Mouse (Mus musculus) liver, embryonic 15.5 days (tissue): ENCODE data around the gene Trhde. TPM values are rescaled to one million over a fixed set of nuclear protein-coding genes. Genes with fewer than 3 reads are reported as not detected.

Experiments
- ATAC-seq: fragments of 200-750 bp; cut with Nextera tagmentation; 2 replicates; pipeline ENCODE4 v1.8.0; 2017; ENCODE audit warnings: moderate number of reproducible peaks, mild to moderate bottlenecking, moderate library complexity; ENCODE audit not compliant: insufficient read depth
- H3K27ac ChIP-seq: fragments of 300-500 bp; sonication (generic); replicated peaks from 2 replicates; pipeline ENCODE4 v1.5.1; 2015; ENCODE audit warnings: mild to moderate bottlenecking, inconsistent platforms
- H3K27me3 ChIP-seq: fragments of 300-500 bp; sonication (generic); 2 replicates; pipeline ENCODE4 v1.6.1; 2015; ENCODE audit warnings: mild to moderate bottlenecking, inconsistent platforms
- H3K36me3 ChIP-seq: fragments of 300-500 bp; sonication (generic); replicated peaks from 2 replicates; pipeline ENCODE4 v1.6.1; 2015; ENCODE audit warnings: moderate library complexity, mild to moderate bottlenecking, inconsistent platforms
- H3K4me1 ChIP-seq: fragments of 300-500 bp; sonication (generic); replicated peaks from 2 replicates; pipeline ENCODE4 v1.6.1; 2015; ENCODE audit warnings: inconsistent platforms
- H3K4me2 ChIP-seq: fragments of 300-500 bp; sonication (generic); 2 replicates; pipeline ENCODE4 v1.6.1; 2015; ENCODE audit warnings: moderate library complexity, mild to moderate bottlenecking, inconsistent platforms
- H3K4me3 ChIP-seq: fragments of 300-500 bp; sonication (generic); replicated peaks from 2 replicates; pipeline ENCODE4 v1.5.1; 2015; ENCODE audit warnings: mild to moderate bottlenecking, inconsistent platforms
- H3K9ac ChIP-seq: fragments of 300-500 bp; sonication (generic); 2 replicates; pipeline ENCODE4 v1.6.1; 2015; ENCODE audit warnings: moderate library complexity, mild to moderate bottlenecking, inconsistent platforms
- H3K9me3 ChIP-seq: fragments of 300-500 bp; sonication (generic); replicated peaks from 2 replicates; pipeline ENCODE4 v1.6.1; 2016; ENCODE audit warnings: inconsistent platforms
- WGBS: fragments of 180-500 bp; shearing (Covaris S2); methylation state at CpG from one replicate; pipeline ENCODE4 v1.1.7; 2015; ENCODE audit warnings: mixed read lengths; ENCODE audit not compliant: insufficient replicate concordance; 5-methylcytosine and 5-hydroxymethylcytosine counted together
- polyA plus RNA-seq: library from polyadenylated mRNA; unstranded; fragments of >200 nt; fragmentation: Nextera tagmentation; extraction: Ambion mirVana; gene quantifications from 2 replicates; pipeline ENCODE4 v1.2.1, GENCODE M21; 2015

Trhde gene
- polyA plus RNA-seq, 1 experiment from 2014 or later = not detected

DNA sequence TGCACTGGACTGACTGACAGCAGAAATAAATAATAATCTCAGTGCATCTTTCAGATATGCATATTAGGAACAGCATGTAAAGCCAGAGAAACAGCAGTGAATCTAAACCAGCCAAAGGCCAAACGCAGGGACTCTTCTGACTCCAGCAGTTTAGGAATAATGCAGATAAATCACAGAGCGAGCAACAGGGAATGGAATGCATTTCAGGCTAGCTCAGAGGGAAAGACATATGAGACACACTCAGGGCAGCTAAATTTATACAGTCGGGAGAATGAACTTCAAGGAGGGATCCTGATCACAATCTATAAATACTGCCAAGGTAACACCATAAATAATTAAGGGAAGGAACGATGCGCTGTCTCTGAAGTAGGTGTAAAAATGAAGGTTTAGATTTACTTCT, 66.4 kb downstream of the Trhde start:
- Histone ChIP-seq H3K9me3 (no peaks in the 10 kb centered on the region), H3K4me2 (no peak overlapping the region), H3K27ac (no peak overlapping the region), H3K4me3 (no peak overlapping the region), H3K9ac (no peak overlapping the region), H3K36me3 (no peaks in the 10 kb centered on the region), H3K4me1 (no peaks in the 10 kb centered on the region), H3K27me3 (no peaks in the 10 kb centered on the region)
- 53% methylated on average over 5 of the region's 5 CpGs for WGBS
- no peak for ATAC-seq

DNA sequence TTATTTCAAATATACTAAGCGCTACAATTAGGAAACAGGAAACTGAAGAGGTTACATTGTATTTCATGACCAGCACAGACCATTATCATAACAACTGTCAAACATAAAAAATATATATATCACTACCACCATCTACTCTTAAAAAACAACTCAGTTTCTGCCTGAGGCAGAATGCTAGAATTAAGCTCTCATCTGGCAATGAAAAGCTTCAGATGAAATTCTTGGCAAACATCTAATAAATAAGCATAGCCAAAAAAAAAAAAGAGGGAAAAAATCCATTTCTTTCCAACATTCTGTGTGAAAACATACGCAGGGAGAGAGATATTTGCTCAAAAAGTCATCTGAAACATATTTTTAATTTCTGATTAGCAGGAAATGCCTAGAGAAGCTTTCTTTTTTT, 67.0 kb downstream of the Trhde start:
- H3K9me3 ChIP-seq = no peaks in the 10 kb centered on the region
- no peak for ATAC-seq
- no peak overlapping the region for H3K4me2 ChIP-seq
- no peak overlapping the region for H3K27ac ChIP-seq
- WGBS = 63% methylated on average over 2 of the region's 2 CpGs
- no peaks in the 10 kb centered on the region for H3K27me3 ChIP-seq
- no peak overlapping the region for H3K9ac ChIP-seq
- H3K36me3 ChIP-seq = no peaks in the 10 kb centered on the region
- H3K4me1 ChIP-seq = no peaks in the 10 kb centered on the region
- H3K4me3 ChIP-seq = no peak overlapping the region

DNA sequence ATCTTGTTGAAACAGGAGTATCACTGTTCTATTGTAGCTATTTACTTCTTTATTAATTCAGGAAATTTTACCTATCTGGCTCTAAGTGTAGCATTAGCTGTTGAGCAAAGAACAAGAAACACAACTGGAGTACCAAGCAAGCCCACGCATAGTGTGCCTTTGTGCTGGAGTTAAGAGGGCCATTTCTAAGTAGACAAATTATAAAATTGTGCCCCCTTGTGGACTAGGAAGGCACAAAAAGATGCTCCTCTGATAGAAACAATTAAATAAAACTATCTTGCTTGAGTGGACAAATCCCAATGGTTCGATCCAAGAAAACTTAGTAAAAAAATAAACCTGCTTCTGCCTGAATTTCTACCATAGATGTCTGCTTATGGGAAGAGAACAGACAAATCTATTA, 76.5 kb downstream of the Trhde start:
- H3K4me2 ChIP-seq = no peak overlapping the region
- H3K4me1 ChIP-seq = no peaks in the 10 kb centered on the region
- no peaks in the 10 kb centered on the region for H3K36me3 ChIP-seq
- no peak overlapping the region for H3K27ac ChIP-seq
- 54% methylated on average over 2 of the region's 2 CpGs for WGBS
- H3K9ac ChIP-seq = no peak overlapping the region
- ATAC-seq = no peak
- H3K4me3 ChIP-seq = no peak overlapping the region
- H3K27me3 ChIP-seq = no peaks in the 10 kb centered on the region
- H3K9me3 ChIP-seq = no peaks in the 10 kb centered on the region

DNA sequence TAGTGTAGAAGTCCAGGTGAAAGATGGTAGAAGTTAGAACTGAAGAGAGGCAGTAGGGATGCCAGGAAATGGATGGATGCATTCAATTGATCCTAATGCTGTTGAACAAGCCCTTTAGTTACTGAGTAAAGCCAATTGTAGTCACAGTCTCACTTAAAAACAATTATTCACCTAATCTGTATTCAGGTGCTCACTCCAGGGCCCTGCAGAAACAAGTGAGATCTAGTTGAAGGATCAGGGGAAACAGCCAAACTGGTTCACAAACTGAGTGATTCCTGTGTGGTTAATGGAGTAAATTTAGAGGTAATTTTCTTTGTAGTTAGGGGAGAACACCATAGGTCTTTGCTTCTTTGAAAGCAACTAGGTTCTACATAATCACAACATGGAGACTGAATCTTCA, 100.3 kb downstream of the Trhde start:
- no peaks in the 10 kb centered on the region for H3K27me3 ChIP-seq
- ATAC-seq = no peak
- H3K27ac ChIP-seq = no peak overlapping the region
- no peak overlapping the region for H3K4me3 ChIP-seq
- H3K9me3 ChIP-seq = no peaks in the 10 kb centered on the region
- H3K4me2 ChIP-seq = no peak overlapping the region
- H3K36me3 ChIP-seq = no peaks in the 10 kb centered on the region
- no peaks in the 10 kb centered on the region for H3K4me1 ChIP-seq
- no peak overlapping the region for H3K9ac ChIP-seq

DNA sequence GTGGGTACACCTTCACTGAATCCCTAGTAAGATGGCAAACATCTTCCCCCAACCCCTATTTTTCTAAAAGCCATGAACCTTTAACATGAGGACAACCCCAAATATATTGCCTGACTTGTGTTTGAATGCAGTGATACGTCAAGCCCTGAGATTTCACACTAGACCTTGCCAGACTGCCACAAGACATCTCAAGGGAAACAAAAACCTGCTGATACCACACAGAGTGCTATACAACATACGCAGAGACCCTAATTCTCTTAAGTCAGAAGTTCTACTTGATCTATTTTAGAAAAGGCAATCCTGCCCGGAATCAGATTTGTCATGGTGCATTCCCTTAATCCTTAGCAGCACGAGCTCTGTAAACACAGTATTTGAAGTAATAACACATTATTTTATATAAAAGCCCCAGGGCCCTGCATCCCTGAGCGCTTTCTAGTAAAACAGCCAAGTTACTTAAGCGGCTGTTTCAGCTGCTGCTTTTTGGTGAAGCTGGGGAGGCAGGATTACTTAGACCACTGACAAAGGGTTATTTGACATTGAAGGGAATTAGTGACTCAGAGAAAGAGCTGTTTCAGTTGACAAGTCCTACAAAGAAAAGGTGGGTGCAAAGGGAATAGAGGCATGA, 130.2 kb downstream of the Trhde start:
- ATAC-seq = no peak
- 55% methylated on average over 6 of the region's 6 CpGs for WGBS

DNA sequence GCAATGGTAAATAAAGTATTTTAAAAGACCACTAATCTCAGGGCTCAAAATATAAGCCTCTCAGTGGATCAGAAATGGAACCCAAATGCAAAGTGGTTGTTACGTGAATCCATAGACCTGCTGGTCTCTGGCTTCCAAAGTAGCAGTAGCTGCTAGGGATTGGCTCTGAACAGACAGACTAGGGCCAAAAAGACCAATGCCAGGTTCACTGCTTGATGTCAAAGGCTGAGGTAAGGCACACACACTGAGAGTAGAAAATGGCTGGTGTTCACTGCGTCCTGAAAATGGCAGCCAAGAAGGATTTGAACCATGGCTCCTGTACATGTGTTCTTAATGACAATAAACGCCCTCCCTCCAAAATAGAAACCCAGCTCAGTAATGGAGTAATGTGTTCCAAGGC, 209.1 kb downstream of the Trhde start:
- H3K36me3 ChIP-seq = no peaks in the 10 kb centered on the region
- H3K4me2 ChIP-seq = no peak overlapping the region
- no peak overlapping the region for H3K9ac ChIP-seq
- H3K27ac ChIP-seq = no peak overlapping the region
- no peaks in the 10 kb centered on the region for H3K9me3 ChIP-seq
- ATAC-seq = no peak
- WGBS = 50% methylated on average over 3 of the region's 3 CpGs
- no peaks in the 10 kb centered on the region for H3K27me3 ChIP-seq
- no peaks in the 10 kb centered on the region for H3K4me1 ChIP-seq
- no peak overlapping the region for H3K4me3 ChIP-seq

More for the DNA sequence above, 130.2 kb downstream of the Trhde start:
- Histone ChIP-seq H3K4me3 (no peak overlapping the region), H3K4me1 (no peaks in the 10 kb centered on the region), H3K9me3 (no peaks in the 10 kb centered on the region), H3K4me2 (no peak overlapping the region), H3K36me3 (no peaks in the 10 kb centered on the region), H3K27ac (no peak overlapping the region), H3K9ac (no peak overlapping the region), H3K27me3 (no peaks in the 10 kb centered on the region)

DNA sequence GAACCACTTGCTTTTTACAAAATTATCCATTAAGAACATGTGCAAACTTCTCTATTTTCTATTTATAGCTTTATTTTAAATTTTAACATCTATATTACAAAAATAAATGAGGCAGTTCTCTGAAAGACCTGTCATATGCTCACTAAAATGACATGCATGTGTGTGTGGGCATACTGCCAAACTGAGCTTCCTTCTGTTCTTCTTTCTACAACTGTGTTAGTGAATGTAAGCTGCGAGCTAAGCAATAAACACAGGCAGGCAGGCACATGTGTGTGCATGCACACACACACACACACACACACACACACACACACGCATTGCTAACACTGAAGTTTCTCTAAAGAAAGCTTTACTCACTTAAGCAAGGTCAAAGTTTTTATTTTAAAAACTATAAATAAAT, 223.2 kb downstream of the Trhde start:
- no peak overlapping the region for H3K4me3 ChIP-seq
- H3K9ac ChIP-seq = no peak overlapping the region
- ATAC-seq = no peak
- no peaks in the 10 kb centered on the region for H3K27me3 ChIP-seq
- no peaks in the 10 kb centered on the region for H3K36me3 ChIP-seq
- no peaks in the 10 kb centered on the region for H3K9me3 ChIP-seq
- no peaks in the 10 kb centered on the region for H3K4me1 ChIP-seq
- WGBS = 53% methylated on average over 2 of the region's 2 CpGs
- H3K4me2 ChIP-seq = no peak overlapping the region
- H3K27ac ChIP-seq = no peak overlapping the region

DNA sequence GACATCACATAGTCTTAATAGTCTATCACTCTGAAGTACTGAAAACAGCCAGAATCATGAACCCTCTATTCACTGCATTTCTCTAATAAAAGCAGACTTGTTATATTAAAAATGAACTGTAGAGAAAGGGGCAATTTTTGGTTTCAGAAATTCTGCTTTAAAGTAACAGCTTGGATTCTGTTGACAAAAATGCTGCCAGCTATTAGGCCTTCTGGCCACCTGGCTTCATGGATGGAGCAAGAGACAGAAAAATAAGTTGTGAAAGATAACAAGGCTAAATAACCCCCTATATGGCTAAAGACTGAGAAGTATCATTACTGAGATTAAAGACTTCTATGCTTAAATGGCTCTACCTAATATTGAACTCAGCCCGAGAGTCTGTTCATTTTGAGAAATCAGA, 234.2 kb downstream of the Trhde start:
- Histone ChIP-seq H3K4me1 (no peaks in the 10 kb centered on the region), H3K9ac (no peak overlapping the region), H3K27me3 (no peaks in the 10 kb centered on the region), H3K9me3 (no peaks in the 10 kb centered on the region), H3K4me3 (no peak overlapping the region), H3K4me2 (no peak overlapping the region), H3K27ac (no peak overlapping the region), H3K36me3 (no peaks in the 10 kb centered on the region)
- WGBS = 63% methylated on average over 1 of the region's 1 CpGs
- ATAC-seq = no peak

DNA sequence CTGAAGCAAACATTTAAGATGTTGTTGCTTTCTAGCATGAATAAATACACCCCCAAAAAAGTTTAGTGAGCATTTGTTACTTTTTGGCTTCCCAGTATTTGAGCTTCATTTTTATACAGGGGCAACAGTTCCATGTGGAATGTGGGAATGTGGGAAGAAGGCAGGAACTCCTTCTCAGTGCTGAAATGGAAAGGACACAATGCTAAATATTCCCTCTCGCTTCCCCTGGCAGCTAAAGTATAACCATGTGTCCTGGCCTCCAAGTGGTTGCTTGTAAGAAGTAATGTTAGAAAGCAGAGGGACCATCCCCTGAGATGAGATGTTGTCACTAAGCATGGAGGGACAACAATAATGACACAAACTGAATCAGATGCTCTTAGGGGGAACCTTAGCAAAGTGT, 292.9 kb downstream of the Trhde start:
- H3K27me3 ChIP-seq = no peaks in the 10 kb centered on the region
- H3K9ac ChIP-seq = no peak overlapping the region
- no peak overlapping the region for H3K4me3 ChIP-seq
- 54% methylated on average over 1 of the region's 1 CpGs for WGBS
- ATAC-seq = no peak
- H3K9me3 ChIP-seq = no peaks in the 10 kb centered on the region
- no peaks in the 10 kb centered on the region for H3K4me1 ChIP-seq
- no peaks in the 10 kb centered on the region for H3K36me3 ChIP-seq
- H3K27ac ChIP-seq = no peak overlapping the region
- H3K4me2 ChIP-seq = no peak overlapping the region

DNA sequence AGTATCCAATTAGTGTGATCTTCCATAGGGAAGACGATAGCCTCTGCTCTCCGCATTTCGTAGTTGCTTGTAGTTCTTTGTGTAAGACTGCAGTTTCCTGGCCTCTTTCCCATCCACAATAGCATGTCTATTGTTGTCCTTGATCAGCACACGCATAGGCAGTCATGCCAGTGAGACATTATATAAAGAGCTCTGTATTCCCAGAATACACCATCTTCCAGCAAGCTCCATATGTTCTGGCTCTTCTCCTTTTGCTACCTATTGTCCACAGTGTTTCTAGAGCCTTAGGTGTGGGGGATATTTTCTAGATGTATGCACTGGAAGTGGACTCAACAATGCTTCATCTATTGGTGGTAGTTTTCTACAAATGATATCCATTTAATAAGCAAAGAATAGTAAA, 313.3 kb downstream of the Trhde start:
- H3K27me3 ChIP-seq = no peaks in the 10 kb centered on the region
- H3K9ac ChIP-seq = no peak overlapping the region
- H3K9me3 ChIP-seq = no peaks in the 10 kb centered on the region
- H3K36me3 ChIP-seq = no peaks in the 10 kb centered on the region
- no peak overlapping the region for H3K4me3 ChIP-seq
- H3K4me1 ChIP-seq = no peaks in the 10 kb centered on the region
- no peak for ATAC-seq
- H3K27ac ChIP-seq = no peak overlapping the region
- whole genome bisulfite sequencing = 74% methylated on average over 4 of the region's 4 CpGs
- H3K4me2 ChIP-seq = no peak overlapping the region

DNA sequence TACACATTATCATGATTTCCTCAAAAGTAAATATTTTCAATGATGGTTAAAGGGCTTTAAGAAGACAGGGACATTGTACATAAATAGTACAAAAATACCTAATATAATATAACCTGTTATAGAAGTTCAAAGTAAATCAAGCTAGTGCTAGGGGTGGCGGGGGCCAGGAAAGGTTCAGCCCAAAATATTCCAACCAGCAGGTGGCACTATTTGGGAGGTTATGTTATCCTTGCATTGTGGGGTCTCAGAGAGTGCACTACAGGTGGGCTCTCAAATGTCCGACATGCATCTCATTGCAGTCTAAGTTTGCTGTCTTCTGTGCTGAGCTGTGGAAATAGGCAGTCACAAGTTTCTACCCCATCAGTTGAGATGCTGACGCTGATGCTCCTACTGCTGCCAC, 346.5 kb downstream of the Trhde start:
- ATAC-seq = no peak
- H3K4me1 ChIP-seq = no peaks in the 10 kb centered on the region
- no peak overlapping the region for H3K27ac ChIP-seq
- H3K27me3 ChIP-seq = no peaks in the 10 kb centered on the region
- H3K4me3 ChIP-seq = no peak overlapping the region
- no peaks in the 10 kb centered on the region for H3K9me3 ChIP-seq
- no peak overlapping the region for H3K9ac ChIP-seq
- WGBS = 45% methylated on average over 3 of the region's 3 CpGs
- H3K36me3 ChIP-seq = no peaks in the 10 kb centered on the region
- H3K4me2 ChIP-seq = no peak overlapping the region

DNA sequence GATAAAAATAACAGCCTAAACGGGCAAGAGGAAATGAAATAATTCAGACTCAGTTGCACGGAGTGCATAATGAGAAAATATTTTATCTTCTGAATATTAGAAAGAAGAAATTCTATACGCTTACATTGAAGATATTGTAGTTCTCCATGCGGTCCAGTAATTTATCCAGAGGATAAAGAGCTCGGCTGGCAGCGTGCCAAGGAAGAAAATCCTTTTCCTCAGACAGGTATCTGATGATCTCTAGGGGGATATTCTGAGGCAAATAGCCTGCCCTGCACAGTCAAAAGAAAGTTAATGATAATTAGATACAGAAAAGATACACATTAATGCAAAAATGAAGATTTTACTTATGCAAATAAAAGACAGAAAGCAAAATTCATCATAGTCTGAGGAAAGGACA, 354.0 kb downstream of the Trhde start:
- no peaks in the 10 kb centered on the region for H3K27me3 ChIP-seq
- H3K9me3 ChIP-seq = no peaks in the 10 kb centered on the region
- 65% methylated on average over 6 of the region's 6 CpGs for WGBS
- H3K27ac ChIP-seq = no peak overlapping the region
- H3K9ac ChIP-seq = no peak overlapping the region
- H3K4me1 ChIP-seq = no peaks in the 10 kb centered on the region
- H3K4me3 ChIP-seq = no peak overlapping the region
- no peak for ATAC-seq
- H3K4me2 ChIP-seq = no peak overlapping the region
- H3K36me3 ChIP-seq = no peaks in the 10 kb centered on the region
